Mouse (Mus musculus): ENCODE measurements around the gene Zscan26.
"Not testable (repeated sequence)": the region's sequence is repeated elsewhere in the genome, so short reads cannot be mapped to it uniquely, and the experiment has no call there.

Zscan26 gene

GRCm38 (mm10) chr13:21453449-21453848 lies at the start of gene Zscan26:
Zscan26 (minus strand) TSS chr13:21453730.
- peak; percentile 88 to 89 for DNase-seq (ENCODE audit: low spot score in 2 of 2)

DNA sequence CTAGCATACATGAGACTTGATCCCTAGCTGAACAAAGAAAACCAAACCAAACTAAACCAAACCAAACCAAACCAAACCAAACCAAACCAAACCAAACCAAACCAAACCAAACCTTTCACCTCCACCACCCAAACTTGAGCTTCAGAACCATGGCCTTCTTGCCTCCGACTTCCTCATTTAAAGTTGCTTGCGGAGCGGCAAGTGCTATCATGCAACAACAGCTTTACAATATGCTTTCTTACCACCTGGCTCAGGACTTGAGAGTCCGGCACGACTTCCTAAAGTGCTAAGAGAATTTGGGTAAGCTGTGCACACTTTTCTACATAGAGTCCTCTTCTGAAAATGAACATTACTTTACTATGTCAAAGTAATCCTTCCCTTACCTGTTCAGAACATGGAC lies 48.8 kb upstream of the Zscan26 start:
- DNase-seq (ENCODE audit: low spot score in 2 of 2), result no peak

DNA sequence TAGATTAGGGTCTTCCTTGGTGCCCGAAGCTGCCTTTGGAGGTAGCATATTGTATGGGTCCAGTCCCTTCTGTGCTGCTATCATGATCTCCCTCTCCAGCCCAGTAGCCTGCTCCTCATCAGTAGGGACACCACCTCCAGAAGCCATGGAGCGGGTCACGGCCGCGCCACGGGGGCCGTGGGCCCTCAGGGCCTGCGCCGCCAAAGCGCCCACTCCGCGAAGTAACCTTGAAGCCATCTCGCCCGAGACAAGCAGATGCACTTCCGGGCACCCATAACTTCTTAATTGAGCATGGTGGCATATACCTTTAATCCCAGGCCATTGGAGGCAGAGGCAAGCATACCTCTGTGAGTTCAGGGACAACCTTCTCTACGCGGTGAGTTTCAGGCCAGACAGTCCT lies 47.7 kb upstream of the Zscan26 start, which contains the start of gene Gm11273:
TSS of gene Gm11273 (minus strand) at position 237 of the 400 bp plus-strand sequence.
- DNase-seq (ENCODE audit: low spot score in 2 of 2), result not testable (repeated sequence)

DNA sequence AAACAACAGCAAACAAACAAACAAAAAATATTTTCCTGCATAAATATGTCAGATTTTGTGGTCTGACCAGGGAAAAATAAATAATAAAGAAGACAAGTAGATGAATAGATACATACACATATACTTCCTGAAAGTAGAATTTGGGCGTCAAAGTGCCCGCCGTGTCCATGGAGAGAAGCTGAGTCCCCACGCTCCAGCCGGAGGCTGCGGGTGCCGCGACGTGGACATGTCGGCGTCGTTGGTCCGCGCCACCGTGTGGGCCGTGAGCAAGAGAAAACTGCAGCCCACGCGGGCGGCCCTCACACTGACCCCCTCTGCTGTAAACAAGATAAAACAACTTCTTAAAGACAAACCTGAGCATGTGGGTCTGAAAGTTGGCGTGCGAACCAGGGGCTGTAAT lies 41.5 kb upstream of the Zscan26 start, which contains the start of gene AK157302:
TSS of gene AK157302 (plus strand) at position 144 of the 400 bp plus-strand sequence.
- no peak for DNase-seq (ENCODE audit: low spot score in 2 of 2)

- DNase-seq (ENCODE audit: low spot score in 2 of 2), result no peak
Observed at GRCm38 (mm10) chr13:21492847-21493246, 39.3 kb upstream of the Zscan26 start.

DNA sequence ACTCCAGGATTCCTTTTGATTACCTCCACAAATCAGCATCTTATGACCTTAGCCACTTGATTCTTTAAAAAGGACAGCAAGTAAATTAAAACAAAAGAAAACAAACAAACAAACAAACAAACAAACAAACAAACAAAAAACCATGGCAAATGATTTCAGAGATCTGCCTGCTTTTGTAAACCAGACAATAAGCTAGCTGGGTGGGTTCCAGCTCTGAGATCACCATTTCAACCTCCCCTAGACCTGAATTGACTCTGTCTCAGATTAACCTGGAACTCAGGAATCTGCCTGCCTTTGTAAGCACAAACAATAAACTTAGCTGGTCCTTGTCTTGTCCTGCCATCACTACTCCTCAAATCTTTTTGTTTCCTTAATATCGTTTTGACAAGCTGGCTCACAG lies 33.4 kb upstream of the Zscan26 start:
- no peak for DNase-seq (ENCODE audit: low spot score in 2 of 2)

GRCm38 (mm10) chr13:21478759-21479670 lies 25.5 kb upstream of the Zscan26 start, which contains the start of the genes Zkscan4 and Gm10065:
Zkscan4 (plus strand) TSS chr13:21478907.
Gm10065 (minus strand) TSS chr13:21479441.
- DNase-seq (ENCODE audit: low spot score in 2 of 2), result peak; percentile 79 to 87

DNA sequence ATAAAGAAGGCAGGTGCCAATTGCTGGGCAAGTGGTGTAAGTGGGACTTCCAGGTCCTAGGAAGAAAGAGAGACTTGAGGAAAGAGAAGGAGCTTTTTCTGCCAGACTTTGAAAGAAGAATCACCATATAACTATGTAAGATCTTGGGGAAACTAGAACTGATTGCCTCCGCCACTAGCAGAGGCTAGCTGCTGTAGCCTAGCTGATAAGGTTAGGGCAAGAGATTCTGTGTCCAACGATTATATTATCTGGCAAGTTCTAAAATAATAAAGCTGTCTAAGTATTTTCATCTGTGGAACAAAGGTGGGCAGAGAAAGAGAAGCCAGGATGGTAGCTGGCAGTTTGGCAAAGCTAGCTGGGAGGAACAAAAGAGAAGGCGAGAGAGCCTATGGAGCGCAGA lies 18.9 kb upstream of the Zscan26 start:
- DNase-seq (ENCODE audit: low spot score in 2 of 2), result no peak

DNA sequence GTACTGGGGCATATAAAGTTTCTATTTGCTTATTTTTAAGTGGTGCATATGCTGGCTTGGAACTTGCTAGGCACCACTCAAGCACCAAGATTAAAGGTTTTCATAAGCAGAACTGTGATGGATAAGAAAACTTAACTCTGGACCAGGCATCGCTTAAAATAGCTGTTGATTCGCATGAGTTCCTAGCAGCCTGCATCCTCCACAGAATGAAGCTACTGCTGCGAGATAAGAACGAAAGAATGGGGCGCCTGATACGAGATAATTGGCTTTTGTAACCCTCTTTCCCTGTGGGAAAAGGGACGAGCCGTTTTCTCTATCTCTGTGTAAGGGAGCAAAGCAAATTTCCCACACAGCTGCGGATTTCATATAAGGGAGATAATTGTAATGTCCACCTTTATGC lies 15.6 kb upstream of the Zscan26 start:
- DNase-seq (ENCODE audit: low spot score in 2 of 2), result no peak

- peak; percentile 71 to 75 for DNase-seq (ENCODE audit: low spot score in 2 of 2)
Observed at GRCm38 (mm10) chr13:21468061-21469019, 14.8 kb upstream of the Zscan26 start, which contains the start of gene Nkapl. Nkapl (minus strand) TSS chr13:21468509.

DNA sequence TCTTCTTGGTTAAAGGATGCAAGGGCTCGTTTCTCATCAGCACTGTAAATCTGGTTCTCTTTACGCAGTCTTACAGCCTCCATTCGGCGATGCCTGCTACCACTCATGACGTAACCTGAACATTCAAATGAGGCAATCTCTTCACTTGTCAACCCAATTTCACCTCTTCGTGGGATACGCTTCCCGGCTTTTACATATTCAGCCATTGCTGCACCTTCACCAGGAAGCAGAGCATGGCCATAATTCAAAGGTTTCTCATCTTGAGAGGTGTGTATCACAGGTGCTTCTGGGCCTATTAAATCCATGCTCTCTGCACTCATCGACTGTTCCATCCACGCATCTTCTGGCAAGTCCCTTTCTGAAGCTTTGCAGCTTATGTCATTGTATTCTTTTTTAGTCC lies 13.8 kb upstream of the Zscan26 start:
- DNase-seq (ENCODE audit: low spot score in 2 of 2), result no peak

GRCm38 (mm10) chr13:21462516-21462915 lies 9.0 kb upstream of the Zscan26 start:
- DNase-seq (ENCODE audit: low spot score in 2 of 2), result not testable (repeated sequence)

DNA sequence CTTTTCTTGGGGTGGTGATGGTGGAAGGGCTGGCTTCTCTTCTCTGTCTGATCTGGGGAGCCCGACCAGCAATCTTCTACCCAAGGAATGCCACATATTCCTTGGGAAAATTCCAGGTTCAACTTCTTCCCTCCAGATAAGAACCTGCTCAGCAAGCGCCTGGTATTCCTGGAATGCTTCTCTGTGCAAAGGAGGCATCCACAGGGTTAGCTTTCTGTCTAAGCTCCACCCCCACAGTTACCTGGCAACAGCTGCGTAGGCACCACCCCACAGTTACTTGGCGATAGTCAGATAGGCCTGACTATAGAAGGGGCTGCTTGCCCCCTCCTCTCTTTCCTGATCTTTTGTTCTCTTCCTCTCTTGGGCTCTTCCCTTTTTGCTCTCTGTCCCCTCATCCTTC lies 2.8 kb upstream of the Zscan26 start:
- no peak for DNase-seq (ENCODE audit: low spot score in 2 of 2)

- no peak for DNase-seq (ENCODE audit: low spot score in 2 of 2)
Observed at GRCm38 (mm10) chr13:21454133-21454532, 603 bp upstream of the Zscan26 start.

DNA sequence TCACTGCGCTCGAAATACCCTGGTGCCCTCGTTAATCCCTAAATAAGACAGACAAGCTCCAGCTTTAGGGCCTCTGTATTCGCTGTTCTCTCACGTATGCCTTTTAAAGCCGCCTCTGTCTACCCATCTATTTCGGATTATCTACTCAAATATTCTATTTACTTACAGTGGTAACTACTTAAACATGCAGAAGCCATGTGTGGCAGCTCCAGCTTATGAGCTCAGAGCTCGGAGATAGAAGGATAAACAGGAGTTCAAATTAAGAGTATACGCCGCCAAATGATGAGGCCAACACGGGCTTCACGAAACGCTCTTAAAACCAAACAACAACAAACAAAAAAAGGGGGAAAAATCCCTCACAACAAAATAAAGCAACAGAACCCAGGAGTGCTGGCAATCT lies 488 bp downstream of the Zscan26 start:
- DNase-seq (ENCODE audit: low spot score in 2 of 2), result no peak

GRCm38 (mm10) chr13:21447856-21448614 lies 5.5 kb downstream of the Zscan26 start:
- DNase-seq (ENCODE audit: low spot score in 2 of 2), result no peak

DNA sequence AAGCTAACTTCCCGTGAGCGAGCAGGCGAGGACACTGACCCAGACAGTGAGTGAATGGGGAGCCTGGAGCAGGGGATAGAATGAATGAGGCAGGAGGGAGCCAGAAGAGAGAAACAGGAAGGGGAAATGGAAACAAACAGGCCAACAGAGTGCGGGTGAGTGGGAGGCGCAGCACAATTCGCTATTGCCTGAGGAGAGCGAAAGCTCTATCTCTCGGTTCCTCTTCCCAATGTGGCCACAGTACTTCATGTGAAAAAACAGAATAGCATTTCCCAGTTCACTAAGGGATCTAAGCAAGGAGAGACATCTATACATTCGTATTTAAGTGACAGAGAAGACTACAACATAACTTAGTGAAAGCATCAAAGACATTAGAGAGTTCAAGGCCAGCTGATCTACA lies 6.7 kb downstream of the Zscan26 start:
- no peak for DNase-seq (ENCODE audit: low spot score in 2 of 2)

GRCm38 (mm10) chr13:21441207-21441572 lies 12.3 kb downstream of the Zscan26 start:
- no peak for DNase-seq (ENCODE audit: low spot score in 2 of 2)

- DNase-seq (ENCODE audit: low spot score in 2 of 2), result peak; percentile 68 to 74
Observed at GRCm38 (mm10) chr13:21440503-21441206, 12.9 kb downstream of the Zscan26 start, which contains the start of gene Pgbd1. Pgbd1 (minus strand) TSS chr13:21441058.

GRCm38 (mm10) chr13:21435476-21435875 lies 18.1 kb downstream of the Zscan26 start:
- DNase-seq (ENCODE audit: low spot score in 2 of 2), result no peak
